Mouse (Mus musculus): Measurements from ENCODE around the gene Nop10. TPM values are rescaled to one million over a fixed set of nuclear protein-coding genes. Genes with fewer than 3 reads are reported as not detected.
"Not testable (repeated sequence)": the region's sequence is repeated elsewhere in the genome, so short reads cannot be mapped to it uniquely, and the experiment has no call there.

Gene Nop10
- polyA plus RNA-seq, 1 experiment from 2014 or later, result 176 TPM

DNA sequence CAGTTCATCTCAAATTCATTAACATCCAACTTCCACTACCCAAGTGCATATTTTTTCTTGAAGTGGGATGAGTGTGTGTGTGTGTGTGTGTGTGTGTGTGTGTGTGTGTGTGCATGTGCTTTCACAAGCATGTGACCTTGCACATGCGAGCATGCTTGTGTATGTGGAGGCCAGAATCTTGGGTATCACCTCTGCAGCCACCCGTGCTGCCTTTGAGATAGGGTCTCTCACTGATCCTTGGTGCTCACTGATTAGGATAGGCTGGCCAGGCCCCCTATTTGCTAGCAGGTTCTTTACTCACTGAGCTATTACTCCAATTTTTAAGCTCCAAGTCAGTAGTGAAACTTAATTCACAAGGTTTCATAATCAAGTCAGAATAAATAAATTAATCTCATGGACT lies 11.2 kb downstream of the Nop10 start:
- DNase-seq (ENCODE audit: low spot score) (no peak), ATAC-seq (replicated peaks; ENCODE audit: low FRiP score) (no peak)
- no peaks in the 10 kb centered on the region for H3K27me3 ChIP-seq (ENCODE audit: control insufficient read depth, insufficient read depth, low read length)
- no peak overlapping the region for H3K9ac ChIP-seq (ENCODE audit: low read length)
- WGBS, result 87% methylated on average over 2 of the region's 2 CpGs
- no peaks in the 10 kb centered on the region for H3K36me3 ChIP-seq (ENCODE audit: control insufficient read depth, insufficient read depth, low read length)
- H3K4me1 ChIP-seq (replicated peaks; ENCODE audit: control insufficient read depth, insufficient read depth, low read length), result no peaks in the 10 kb centered on the region
- H3K27ac ChIP-seq (ENCODE audit: low read depth, low read length), result no peak overlapping the region
- no peak overlapping the region for H3K4me3 ChIP-seq (ENCODE audit: low read depth, low read length)
- H3K9me3 ChIP-seq (ENCODE audit: control insufficient read depth, low read length), result no peaks in the 10 kb centered on the region
- no peak overlapping the region for H3K4me2 ChIP-seq (ENCODE audit: low read depth, low read length, severe bottlenecking)

DNA sequence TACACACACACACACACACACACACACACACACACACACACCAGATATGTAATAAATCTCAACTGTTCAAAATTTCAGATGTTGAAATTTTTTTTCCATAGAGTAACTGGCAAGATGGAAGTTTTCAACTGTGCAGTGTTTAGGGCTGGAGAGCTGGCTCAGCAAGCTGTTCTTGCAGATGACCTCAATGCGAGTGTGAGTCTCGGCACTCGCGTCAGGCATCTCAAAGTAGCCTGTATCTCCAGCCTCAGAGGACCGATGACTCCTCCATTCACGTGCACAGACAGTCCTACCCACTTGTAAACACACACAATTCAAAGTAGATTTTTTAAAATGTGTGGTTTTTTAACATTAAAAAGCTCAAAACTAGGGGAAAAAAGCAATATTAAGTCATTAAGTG lies 11.7 kb downstream of the Nop10 start:
- Histone ChIP-seq H3K4me3 (ENCODE audit: low read depth, low read length) (no peak overlapping the region), H3K9me3 (ENCODE audit: control insufficient read depth, low read length) (no peaks in the 10 kb centered on the region), H3K4me2 (ENCODE audit: low read depth, low read length, severe bottlenecking) (no peak overlapping the region), H3K4me1 (replicated peaks; ENCODE audit: control insufficient read depth, insufficient read depth, low read length) (no peaks in the 10 kb centered on the region), H3K27me3 (ENCODE audit: control insufficient read depth, insufficient read depth, low read length) (no peaks in the 10 kb centered on the region), H3K9ac (ENCODE audit: low read length) (no peak overlapping the region), H3K27ac (ENCODE audit: low read depth, low read length) (no peak overlapping the region), H3K36me3 (ENCODE audit: control insufficient read depth, insufficient read depth, low read length) (no peaks in the 10 kb centered on the region)
- 89% methylated on average over 6 of the region's 6 CpGs for WGBS
- ATAC-seq (replicated peaks; ENCODE audit: low FRiP score) (no peak), DNase-seq (ENCODE audit: low spot score) (no peak)

DNA sequence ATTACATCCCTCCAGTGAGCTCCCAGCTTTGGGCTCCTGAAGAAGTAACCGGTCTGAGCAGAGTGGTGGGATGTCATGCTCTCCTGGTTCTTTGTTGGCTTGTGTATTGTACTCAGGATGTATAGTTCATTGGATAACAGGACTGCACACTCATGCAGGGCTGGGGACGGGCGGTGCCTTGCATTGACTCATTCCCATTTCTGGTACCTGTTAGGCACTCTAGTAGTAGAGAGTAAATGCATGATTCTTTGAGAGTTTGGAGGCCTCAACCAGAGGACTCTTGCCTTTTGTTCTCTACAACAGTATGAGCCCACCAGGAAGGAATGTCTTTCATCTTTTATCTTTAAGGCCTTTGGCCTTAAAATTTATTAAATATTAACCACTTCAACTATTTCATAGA lies 15.1 kb downstream of the Nop10 start:
- WGBS, result 91% methylated on average over 3 of the region's 3 CpGs
- H3K4me1 ChIP-seq (replicated peaks; ENCODE audit: control insufficient read depth, insufficient read depth, low read length), result no peaks in the 10 kb centered on the region
- no peak overlapping the region for H3K9ac ChIP-seq (ENCODE audit: low read length)
- DNase-seq (ENCODE audit: low spot score) (no peak), ATAC-seq (replicated peaks; ENCODE audit: low FRiP score) (no peak)
- no peaks in the 10 kb centered on the region for H3K36me3 ChIP-seq (ENCODE audit: control insufficient read depth, insufficient read depth, low read length)
- no peak overlapping the region for H3K27ac ChIP-seq (ENCODE audit: low read depth, low read length)
- H3K27me3 ChIP-seq (ENCODE audit: control insufficient read depth, insufficient read depth, low read length), result no peaks in the 10 kb centered on the region
- no peak overlapping the region for H3K4me2 ChIP-seq (ENCODE audit: low read depth, low read length, severe bottlenecking)
- H3K9me3 ChIP-seq (ENCODE audit: control insufficient read depth, low read length), result no peaks in the 10 kb centered on the region
- no peak overlapping the region for H3K4me3 ChIP-seq (ENCODE audit: low read depth, low read length)

DNA sequence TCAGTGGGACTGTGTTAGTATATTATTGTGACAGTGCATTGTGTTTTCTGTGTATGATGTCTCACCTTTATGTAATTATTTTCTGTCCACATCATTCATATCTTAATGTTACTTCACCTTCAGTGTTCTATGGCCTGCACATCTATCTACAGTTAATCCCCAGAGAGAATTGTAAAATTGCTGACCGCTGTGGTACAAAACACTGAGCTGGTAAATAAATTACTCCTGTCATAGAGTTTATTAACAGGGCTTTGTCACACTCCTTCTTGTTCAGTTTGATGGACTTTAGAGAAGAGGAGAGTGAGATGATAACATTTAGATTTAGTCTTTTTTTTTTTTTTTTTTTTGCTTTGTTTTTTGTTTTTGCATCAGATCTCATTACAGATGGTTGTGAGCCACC lies 21.1 kb downstream of the Nop10 start:
- Histone ChIP-seq H3K27me3 (ENCODE audit: control insufficient read depth, insufficient read depth, low read length) (no peaks in the 10 kb centered on the region), H3K4me2 (ENCODE audit: low read depth, low read length, severe bottlenecking) (no peak overlapping the region), H3K36me3 (ENCODE audit: control insufficient read depth, insufficient read depth, low read length) (no peaks in the 10 kb centered on the region)

DNA sequence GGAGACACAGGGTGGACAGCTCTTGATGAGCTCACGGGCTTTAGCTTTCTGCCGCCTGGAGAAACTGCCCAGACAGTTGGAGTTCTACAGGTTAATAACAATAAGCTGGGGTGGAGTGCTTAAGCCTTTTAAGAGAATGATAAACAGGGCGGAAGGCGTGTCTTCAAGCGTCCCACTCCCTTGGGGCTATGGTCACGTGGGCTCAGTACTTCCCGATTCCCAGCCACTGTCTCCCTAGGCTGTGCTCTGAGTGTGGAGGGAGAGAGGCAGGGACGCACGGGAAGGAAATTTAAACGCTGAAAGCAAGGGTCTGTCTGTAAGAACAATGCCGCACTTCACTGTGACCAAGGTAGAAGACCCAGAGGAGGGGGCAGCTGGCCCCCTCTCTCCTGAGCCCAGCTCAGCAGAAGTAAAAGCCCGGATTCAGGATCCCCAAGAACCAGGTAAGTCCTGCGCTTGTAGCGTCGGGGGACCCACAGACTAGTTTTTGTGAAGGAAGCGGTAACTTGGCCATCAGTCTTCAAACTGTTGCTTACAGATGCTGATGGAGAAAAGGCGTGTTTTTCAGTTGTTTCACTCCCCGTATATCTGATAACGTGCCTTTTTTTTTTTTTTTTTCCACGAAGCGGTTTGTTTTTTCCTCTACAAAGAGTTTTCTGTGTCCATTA lies 22.8 kb downstream of the Nop10 start:
- ATAC-seq (replicated peaks; ENCODE audit: low FRiP score), result peak; percentile 96
- peak overlapping the region; percentile 85 for H3K4me2 ChIP-seq (ENCODE audit: low read depth, low read length, severe bottlenecking)
- 1% methylated on average over 21 of the region's 21 CpGs for WGBS

More for the DNA sequence above, 21.1 kb downstream of the Nop10 start:
- no peaks in the 10 kb centered on the region for H3K4me1 ChIP-seq (replicated peaks; ENCODE audit: control insufficient read depth, insufficient read depth, low read length)
- no peak overlapping the region for H3K27ac ChIP-seq (ENCODE audit: low read depth, low read length)
- no peak overlapping the region for H3K4me3 ChIP-seq (ENCODE audit: low read depth, low read length)
- ATAC-seq (replicated peaks; ENCODE audit: low FRiP score), result no peak
- H3K9ac ChIP-seq (ENCODE audit: low read length), result no peak overlapping the region
- 100% methylated on average over 1 of the region's 1 CpGs for WGBS
- no peaks in the 10 kb centered on the region for H3K9me3 ChIP-seq (ENCODE audit: control insufficient read depth, low read length)
- DNase-seq (ENCODE audit: low spot score), result no peak

DNA sequence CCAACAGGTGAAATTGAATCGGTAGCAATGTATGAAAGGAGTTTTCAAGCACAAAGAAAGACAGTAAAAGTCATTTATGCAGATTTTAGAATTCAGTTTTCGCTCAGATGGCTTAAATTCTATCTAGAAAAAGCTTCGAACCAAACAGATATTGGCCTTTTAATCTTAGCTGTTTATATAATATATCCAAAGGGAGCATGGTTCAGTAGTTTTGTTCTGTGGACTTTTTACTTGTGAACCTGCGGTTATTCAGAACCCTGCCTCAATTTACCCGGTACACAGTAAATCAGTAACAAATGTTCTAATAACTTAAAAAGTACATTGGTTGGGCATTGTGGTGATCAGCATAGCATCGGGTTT lies 23.3 kb downstream of the Nop10 start:
- Histone ChIP-seq H3K9ac (ENCODE audit: low read length) (peak overlapping the region; percentile 66; the same call in 1 of the 2 replicates), H3K4me3 (ENCODE audit: low read depth, low read length) (peak overlapping the region; percentile 44), H3K36me3 (ENCODE audit: control insufficient read depth, insufficient read depth, low read length) (no peaks in the 10 kb centered on the region), H3K4me2 (ENCODE audit: low read depth, low read length, severe bottlenecking) (peak overlapping the region; percentile 85), H3K27ac (ENCODE audit: low read depth, low read length) (no peak overlapping the region), H3K9me3 (ENCODE audit: control insufficient read depth, low read length) (no peaks in the 10 kb centered on the region), H3K27me3 (ENCODE audit: control insufficient read depth, insufficient read depth, low read length) (no peaks in the 10 kb centered on the region), H3K4me1 (replicated peaks; ENCODE audit: control insufficient read depth, insufficient read depth, low read length) (no peaks in the 10 kb centered on the region)
- ATAC-seq (replicated peaks; ENCODE audit: low FRiP score), result no peak
- 65% methylated on average over 6 of the region's 6 CpGs for WGBS
- no peak for DNase-seq (ENCODE audit: low spot score)

More for the DNA sequence above, 22.8 kb downstream of the Nop10 start:
- no peaks in the 10 kb centered on the region for H3K36me3 ChIP-seq (ENCODE audit: control insufficient read depth, insufficient read depth, low read length)
- H3K4me1 ChIP-seq (replicated peaks; ENCODE audit: control insufficient read depth, insufficient read depth, low read length), result no peaks in the 10 kb centered on the region
- H3K4me3 ChIP-seq (ENCODE audit: low read depth, low read length), result peak overlapping the region; percentile 44
- no peaks in the 10 kb centered on the region for H3K9me3 ChIP-seq (ENCODE audit: control insufficient read depth, low read length)
- peak; percentile 69 for DNase-seq (ENCODE audit: low spot score)
- peak overlapping the region; percentile 66 for H3K9ac ChIP-seq (ENCODE audit: low read length)
- no peaks in the 10 kb centered on the region for H3K27me3 ChIP-seq (ENCODE audit: control insufficient read depth, insufficient read depth, low read length)
- no peak overlapping the region for H3K27ac ChIP-seq (ENCODE audit: low read depth, low read length)

DNA sequence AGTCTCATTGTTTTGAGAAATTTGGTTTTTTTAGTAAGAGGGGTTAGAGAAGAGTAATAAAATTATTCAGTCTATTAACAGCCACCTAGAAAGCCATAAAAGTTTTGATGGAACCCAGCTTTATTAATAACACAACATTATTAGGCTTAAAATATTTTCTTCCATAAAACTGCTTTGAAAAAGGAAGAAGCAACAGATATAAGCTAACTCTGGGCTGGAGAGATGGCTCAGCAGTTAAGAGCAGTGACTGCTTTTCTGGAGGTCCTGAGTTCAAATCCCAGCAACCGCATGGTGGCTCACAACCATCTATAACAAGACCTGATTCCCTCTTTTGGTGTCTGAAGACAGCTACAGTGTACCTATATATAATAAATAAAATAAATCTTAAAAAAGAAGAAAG lies 24.3 kb downstream of the Nop10 start:
- DNase-seq (ENCODE audit: low spot score); H3K4me3 ChIP-seq (ENCODE audit: low read depth, low read length); H3K27me3 ChIP-seq (ENCODE audit: control insufficient read depth, insufficient read depth, low read length); H3K36me3 ChIP-seq (ENCODE audit: control insufficient read depth, insufficient read depth, low read length); H3K4me2 ChIP-seq (ENCODE audit: low read depth, low read length, severe bottlenecking); H3K9me3 ChIP-seq (ENCODE audit: control insufficient read depth, low read length); H3K4me1 ChIP-seq (replicated peaks; ENCODE audit: control insufficient read depth, insufficient read depth, low read length); ATAC-seq (replicated peaks; ENCODE audit: low FRiP score); H3K27ac ChIP-seq (ENCODE audit: low read depth, low read length); H3K9ac ChIP-seq (ENCODE audit: low read length): not testable (repeated sequence)
- WGBS, result 94% methylated on average over 1 of the region's 1 CpGs

DNA sequence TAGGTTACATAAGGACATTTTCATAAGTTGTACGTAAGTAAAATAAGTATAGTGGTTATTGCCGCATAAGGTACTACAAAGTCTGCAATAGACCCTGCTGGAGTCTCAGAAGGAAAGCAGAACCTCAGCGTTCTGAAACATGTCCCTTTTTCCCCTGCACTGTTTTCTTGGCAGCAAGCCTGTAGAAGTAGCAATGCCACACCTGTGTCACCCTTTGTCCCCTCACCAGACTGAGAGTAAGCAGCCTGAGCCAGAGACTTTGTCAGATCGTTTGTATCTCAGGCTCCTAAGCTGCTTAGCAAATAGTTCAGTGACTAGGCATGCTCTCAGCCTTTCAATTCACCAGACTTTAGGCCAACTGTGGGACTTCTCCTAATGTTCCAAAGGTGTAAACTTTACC lies 25.3 kb downstream of the Nop10 start:
- H3K27me3 ChIP-seq (ENCODE audit: control insufficient read depth, insufficient read depth, low read length), result no peaks in the 10 kb centered on the region
- H3K27ac ChIP-seq (ENCODE audit: low read depth, low read length), result no peak overlapping the region
- H3K4me2 ChIP-seq (ENCODE audit: low read depth, low read length, severe bottlenecking), result no peak overlapping the region
- ATAC-seq (replicated peaks; ENCODE audit: low FRiP score), result no peak
- 68% methylated on average over 4 of the region's 4 CpGs for WGBS
- H3K4me3 ChIP-seq (ENCODE audit: low read depth, low read length), result no peak overlapping the region
- DNase-seq (ENCODE audit: low spot score), result no peak
- no peaks in the 10 kb centered on the region for H3K4me1 ChIP-seq (replicated peaks; ENCODE audit: control insufficient read depth, insufficient read depth, low read length)
- H3K9ac ChIP-seq (ENCODE audit: low read length), result no peak overlapping the region
- no peaks in the 10 kb centered on the region for H3K9me3 ChIP-seq (ENCODE audit: control insufficient read depth, low read length)
- H3K36me3 ChIP-seq (ENCODE audit: control insufficient read depth, insufficient read depth, low read length), result no peaks in the 10 kb centered on the region

DNA sequence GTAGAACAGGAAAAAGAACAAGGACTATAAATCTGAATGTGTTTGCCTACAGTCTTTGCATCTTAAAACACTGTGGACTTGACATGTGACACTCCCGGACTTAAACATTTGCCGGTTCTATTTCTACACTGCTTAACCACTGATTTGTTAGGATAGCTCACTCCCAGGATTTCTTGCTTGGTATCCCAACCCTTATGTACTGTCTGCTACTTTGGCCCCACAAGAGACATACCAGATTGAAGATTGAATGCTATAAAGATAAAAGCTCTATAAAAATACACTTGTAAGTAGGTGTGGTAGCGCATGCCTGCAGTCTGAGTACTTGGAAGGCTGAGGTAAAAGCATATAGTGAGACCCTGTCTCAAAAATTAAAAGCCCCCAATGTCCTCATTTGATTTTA lies 27.8 kb downstream of the Nop10 start:
- Histone ChIP-seq H3K9me3 (ENCODE audit: control insufficient read depth, low read length) (no peaks in the 10 kb centered on the region), H3K4me2 (ENCODE audit: low read depth, low read length, severe bottlenecking) (no peak overlapping the region), H3K4me3 (ENCODE audit: low read depth, low read length) (no peak overlapping the region), H3K36me3 (ENCODE audit: control insufficient read depth, insufficient read depth, low read length) (no peaks in the 10 kb centered on the region), H3K9ac (ENCODE audit: low read length) (no peak overlapping the region), H3K27me3 (ENCODE audit: control insufficient read depth, insufficient read depth, low read length) (no peaks in the 10 kb centered on the region), H3K4me1 (replicated peaks; ENCODE audit: control insufficient read depth, insufficient read depth, low read length) (no peaks in the 10 kb centered on the region), H3K27ac (ENCODE audit: low read depth, low read length) (no peak overlapping the region)
- WGBS, result 90% methylated on average over 3 of the region's 3 CpGs
- ATAC-seq (replicated peaks; ENCODE audit: low FRiP score), result no peak
- no peak for DNase-seq (ENCODE audit: low spot score)
